Mouse (Mus musculus) adrenal gland, postnatal 4 days (tissue): ENCODE measurements around the gene Nr5a2. TPM values are rescaled to one million over a fixed set of nuclear protein-coding genes. Genes with fewer than 3 reads are reported as not detected.

ENCODE experiments used
- DNase-seq, 2 experiments: peaks; one replicate each; pipeline ENCODE4 v3.0.0; 2021 to 2022; ENCODE audit warnings: low spot score in 2 of 2, mixed read lengths in 2 of 2
- total RNA-seq, 2 experiments: library from RNA; stranded (reverse); gene quantifications; 2 replicates each; pipeline ENCODE4 v1.2.3; 2021

Nr5a2 gene
- total RNA-seq, 2 experiments from 2014 or later: 3.4 to 5.2 TPM

- no peak for DNase-seq
Measured at GRCm38 (mm10) chr1:136949323-136949741, 10.9 kb downstream of the Nr5a2 start.

DNA sequence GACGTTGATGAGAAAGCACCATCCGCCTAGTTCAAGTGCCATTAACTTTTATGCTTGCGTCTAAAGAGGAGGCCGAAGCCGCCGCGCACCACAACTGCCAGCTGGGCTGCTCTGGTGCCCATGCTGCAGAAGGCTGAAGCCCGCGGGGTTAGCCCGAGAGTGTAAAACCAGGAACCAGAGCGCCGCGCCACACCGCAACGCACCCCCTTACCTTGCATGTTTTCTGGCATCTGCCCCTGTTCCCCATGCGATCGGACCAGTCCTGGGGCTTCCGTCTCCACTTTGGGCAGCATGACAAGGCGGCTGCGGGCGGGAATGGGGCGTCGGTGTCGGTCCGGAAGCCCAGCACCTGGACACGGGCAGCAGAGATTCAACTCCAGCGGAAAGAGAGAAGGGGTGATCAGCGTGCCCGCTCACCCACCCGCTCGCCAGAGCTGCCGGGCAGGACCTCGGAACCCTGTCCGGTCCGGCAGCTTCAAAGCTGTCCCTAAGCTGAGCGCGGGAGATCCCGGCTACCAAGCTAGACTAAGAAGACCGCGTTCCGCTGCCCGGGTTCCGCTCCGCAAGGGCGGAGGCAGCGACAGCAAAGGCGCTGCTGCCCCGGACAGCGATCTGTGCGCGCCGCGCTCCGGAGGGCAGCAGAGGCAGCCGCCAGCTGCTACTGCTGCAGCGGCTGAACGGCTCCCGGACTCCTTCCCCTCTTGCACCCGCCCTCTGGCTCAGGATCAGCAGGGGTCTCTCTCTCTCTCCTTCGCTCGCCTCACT is 11.6 kb downstream of the Nr5a2 start:
- peak; percentile 11 to 20 for DNase-seq

GRCm38 (mm10) chr1:136948127-136948422 is 12.2 kb downstream of the Nr5a2 start:
- DNase-seq: no peak

- DNase-seq: no peak
Measured at GRCm38 (mm10) chr1:136947394-136948126, 12.7 kb downstream of the Nr5a2 start.

- no peak for DNase-seq
Measured at GRCm38 (mm10) chr1:136946806-136947393, 13.3 kb downstream of the Nr5a2 start.

GRCm38 (mm10) chr1:136946404-136946803 is 13.8 kb downstream of the Nr5a2 start:
- no peak for DNase-seq

- DNase-seq: no peak
Measured at GRCm38 (mm10) chr1:136945876-136946275, 14.4 kb downstream of the Nr5a2 start.

DNA sequence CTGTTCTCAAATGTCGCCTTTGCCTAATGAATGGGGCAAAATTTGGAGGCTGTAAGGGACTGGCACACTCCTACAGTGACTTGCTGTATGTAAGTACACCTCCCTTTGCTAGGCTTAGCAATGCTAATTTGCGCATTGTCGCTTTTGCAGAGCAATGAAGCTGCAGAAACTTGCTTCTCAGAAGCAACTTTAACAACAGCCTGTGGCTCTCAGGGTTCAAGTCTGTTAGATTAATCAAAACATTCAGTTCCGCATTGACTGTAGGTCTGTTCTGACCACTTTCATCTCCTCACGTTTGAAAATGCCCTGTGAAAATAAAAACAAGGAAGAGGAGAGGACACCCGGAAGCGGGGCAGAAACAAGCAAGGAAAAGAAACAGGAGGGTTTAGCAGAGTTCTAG is 14.8 kb downstream of the Nr5a2 start:
- DNase-seq: no peak

DNA sequence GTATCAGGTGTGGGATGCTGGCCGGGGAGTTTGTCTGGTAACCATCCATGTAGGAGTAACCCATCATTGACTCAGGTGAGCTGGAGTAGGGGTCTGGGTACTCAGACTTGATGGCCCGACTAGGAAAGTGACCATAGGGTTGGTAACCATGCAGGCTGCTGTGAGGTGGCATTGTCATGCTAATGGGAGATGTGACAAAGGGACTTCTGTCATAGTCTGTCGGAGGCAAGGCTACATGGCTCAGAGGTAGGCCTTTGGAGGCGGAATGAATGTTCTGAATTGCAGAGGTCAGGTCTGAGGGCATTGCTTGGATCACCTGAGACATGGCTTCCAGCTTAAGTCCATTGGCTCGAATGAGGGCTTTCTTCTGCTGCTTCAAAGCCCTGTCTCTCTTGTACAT is 19.6 kb downstream of the Nr5a2 start:
- DNase-seq: no peak

DNA sequence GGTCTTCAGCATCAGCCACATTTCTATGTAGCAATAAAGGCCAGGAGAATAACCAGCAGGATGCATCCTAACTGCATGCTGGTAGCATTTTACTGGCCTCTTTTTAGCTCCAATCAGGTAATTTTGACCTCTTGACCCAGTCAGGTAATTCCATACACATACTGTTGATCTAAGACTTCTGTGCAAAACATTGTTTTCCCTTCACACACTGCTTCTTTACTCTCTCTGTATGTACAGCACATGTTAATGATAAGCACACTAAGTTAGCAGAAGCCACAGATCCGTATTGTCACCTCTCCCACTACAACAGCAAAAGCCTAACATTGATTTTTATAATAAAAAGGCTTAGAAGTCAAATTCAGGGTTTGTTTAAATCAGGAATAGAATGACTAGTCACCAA is 21.0 kb downstream of the Nr5a2 start:
- DNase-seq: no peak

DNA sequence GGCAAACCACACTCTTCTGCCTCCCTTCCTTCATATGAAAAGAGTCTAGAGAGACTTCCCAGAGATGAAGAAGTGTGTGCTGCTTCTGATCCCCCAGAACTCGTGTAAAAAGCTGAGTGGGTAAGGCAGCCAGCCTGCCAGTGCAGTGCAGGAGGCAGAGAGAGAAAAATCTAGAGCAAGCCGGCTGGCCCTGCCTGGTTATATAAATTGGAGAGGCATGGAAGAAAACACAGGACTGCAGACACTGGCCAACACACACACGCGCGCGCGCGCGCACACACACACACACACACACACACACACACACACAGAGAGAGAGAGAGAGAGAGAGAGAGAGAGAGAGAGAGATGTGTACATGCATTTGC is 24.3 kb downstream of the Nr5a2 start:
- DNase-seq: no peak

DNA sequence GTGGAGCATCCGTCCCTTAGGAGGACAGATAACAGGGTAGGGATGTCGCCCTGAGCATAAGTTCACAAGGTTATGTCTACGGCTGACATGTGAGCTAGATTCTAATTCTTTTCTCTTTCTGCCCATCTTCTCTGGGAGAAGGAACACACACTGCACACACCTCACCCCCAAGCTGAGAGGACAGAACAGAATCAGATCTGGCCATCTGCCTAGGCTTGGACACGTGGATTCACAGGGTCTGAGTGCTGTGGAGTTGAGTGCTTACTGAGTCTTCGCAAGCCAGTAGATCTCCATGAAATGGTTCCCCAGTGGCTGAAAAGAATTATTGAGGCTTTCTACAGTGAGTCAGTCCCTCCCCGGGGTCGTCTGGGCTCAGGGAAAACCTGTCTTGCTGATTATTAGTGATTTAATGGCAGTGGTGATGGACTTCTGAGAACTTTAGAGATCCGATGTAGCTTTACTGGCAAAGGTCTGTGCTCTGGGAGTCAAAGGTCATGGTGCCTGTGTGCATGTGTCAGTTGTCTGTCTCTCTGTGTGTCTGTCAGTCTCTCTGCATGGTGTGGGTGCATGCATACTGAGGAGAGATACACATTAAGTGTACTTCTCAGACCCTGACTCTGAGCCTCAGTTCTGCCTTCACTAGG is 24.8 kb downstream of the Nr5a2 start:
- no peak for DNase-seq

GRCm38 (mm10) chr1:136934051-136934450 is 26.2 kb downstream of the Nr5a2 start:
- no peak for DNase-seq

- DNase-seq: no peak
Measured at GRCm38 (mm10) chr1:136931026-136931425, 29.2 kb downstream of the Nr5a2 start.

- no peak for DNase-seq
Measured at GRCm38 (mm10) chr1:136929743-136930142, 30.5 kb downstream of the Nr5a2 start.

- no peak for DNase-seq
Measured at GRCm38 (mm10) chr1:136927428-136927827, 32.8 kb downstream of the Nr5a2 start.

DNA sequence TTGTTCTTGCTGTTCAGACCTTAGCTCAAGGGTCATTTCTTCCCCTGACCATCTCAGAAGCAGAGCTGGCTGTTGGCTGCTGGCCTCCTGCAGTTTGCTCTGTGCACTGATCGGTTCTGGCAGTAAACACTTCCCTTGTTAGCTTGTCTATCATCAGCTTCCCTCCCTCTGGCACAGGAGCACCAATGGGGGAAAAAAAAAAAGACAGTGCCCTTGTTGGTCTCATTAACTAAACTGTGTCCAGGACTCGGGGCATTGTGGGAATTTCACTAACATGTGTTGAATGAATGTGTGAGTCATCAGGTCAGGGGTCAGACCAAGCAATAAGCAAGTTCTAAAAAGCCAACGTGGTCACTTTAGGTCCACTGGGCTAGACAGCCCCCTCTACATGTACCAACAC is 34.2 kb downstream of the Nr5a2 start:
- no peak for DNase-seq

- no peak for DNase-seq
Measured at GRCm38 (mm10) chr1:136920089-136920488, 40.2 kb downstream of the Nr5a2 start.

GRCm38 (mm10) chr1:136918791-136919190 is 41.5 kb downstream of the Nr5a2 start:
- no peak for DNase-seq

- DNase-seq: no peak
Measured at GRCm38 (mm10) chr1:136915438-136915837, 44.8 kb downstream of the Nr5a2 start.

- DNase-seq: no peak
Measured at GRCm38 (mm10) chr1:136911996-136912395, 48.3 kb downstream of the Nr5a2 start.

DNA sequence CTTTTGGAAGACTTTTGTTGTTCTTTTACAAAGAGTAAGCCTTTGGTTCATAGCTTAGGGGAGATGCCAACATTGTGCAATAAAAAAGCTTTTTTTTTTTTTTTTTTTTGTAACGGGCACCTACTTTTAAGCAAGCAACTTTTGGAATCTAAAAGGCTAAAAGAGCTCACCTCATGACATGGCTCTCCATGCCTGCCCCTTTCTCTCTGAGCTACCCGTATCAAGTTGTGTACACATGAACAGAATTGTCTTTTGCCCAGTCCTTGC is 48.7 kb downstream of the Nr5a2 start:
- no peak for DNase-seq
